Mouse (Mus musculus): ENCODE data around the gene March8. TPM values are rescaled to one million over a fixed set of nuclear protein-coding genes. Genes with fewer than 3 reads are reported as not detected.

March8 gene
- polyA plus RNA-seq (2017; shearing (Covaris generic)) = 1 to 10 TPM in 1 of 2 experiments, under 1 TPM in 1; 0.52 to 3.1 TPM

DNA sequence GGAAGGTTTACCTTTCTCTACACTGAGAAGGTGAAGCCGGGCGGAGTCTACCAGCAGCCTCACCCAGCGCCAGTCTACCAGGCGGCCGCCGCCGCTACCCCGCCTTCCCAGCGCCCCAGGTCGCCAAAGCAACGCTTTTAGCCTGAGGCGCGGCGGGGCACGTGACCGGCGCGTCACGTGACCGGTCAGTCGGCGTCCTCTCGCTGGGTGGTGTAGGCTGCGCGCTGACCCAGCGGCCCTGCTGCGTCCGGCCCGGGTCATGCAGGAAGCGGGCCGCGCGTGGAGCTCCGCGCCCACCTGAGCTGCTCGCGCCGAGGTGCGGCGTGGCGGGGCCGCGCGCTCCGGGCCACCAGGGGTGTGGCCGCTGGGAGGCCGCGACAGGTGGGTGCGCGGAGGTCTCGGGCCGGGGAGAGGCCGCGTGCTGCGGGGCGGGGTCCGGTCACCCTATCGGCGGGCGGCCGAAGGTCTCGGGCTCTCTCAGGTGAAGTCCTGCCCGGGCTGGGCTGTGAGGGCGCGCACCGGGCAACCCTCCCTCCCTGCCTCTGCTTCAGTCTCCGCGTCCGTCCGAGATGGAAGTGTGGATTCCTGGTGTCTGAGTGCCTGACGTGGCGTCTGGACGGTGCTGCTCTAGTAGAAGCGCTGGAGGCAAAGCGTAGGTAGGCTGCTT lies at the start of gene March8:
March8 (plus strand) TSS at position 190 of the 667 bp plus-strand sequence.

Other genes starting within 250 kb of the March8 start
- gene Tmcc1, start 144.5 kb upstream of the March8 start, polyA plus RNA-seq (2017; shearing (Covaris generic)) = 10 to 100 TPM; 15.8 to 17.5 TPM
- 10 to 100 TPM; 67.0 to 73.9 TPM for gene Washc2, start 130.0 kb upstream of the March8 start, polyA plus RNA-seq (2017; shearing (Covaris generic))
- 1 to 10 TPM in 1 of 2 experiments, under 1 TPM in 1; 0.32 to 1.5 TPM for gene Zfand4, start 73.8 kb upstream of the March8 start, polyA plus RNA-seq (2017; shearing (Covaris generic))
- gene Alox5, start 123.2 kb downstream of the March8 start, polyA plus RNA-seq (2017; shearing (Covaris generic)) = 1 to 10 TPM in 1 of 2 experiments, under 1 TPM in 1; 0.11 to 1.5 TPM
- not detected for gene Olfr211, start 151.1 kb downstream of the March8 start, polyA plus RNA-seq (2017; shearing (Covaris generic))
- gene Olfr212, start 168.5 kb downstream of the March8 start, polyA plus RNA-seq (2017; shearing (Covaris generic)) = under 1 TPM; 0.19 to 0.38 TPM
- gene Olfr213, start 200.4 kb downstream of the March8 start, polyA plus RNA-seq (2017; shearing (Covaris generic)) = not detected
- under 1 TPM; 0.26 to 0.35 TPM for gene Gm5580, start 213.1 kb downstream of the March8 start, polyA plus RNA-seq (2017; shearing (Covaris generic))
- under 1 TPM in 1 of 2 experiments, not detected in 1; 0.65 TPM for gene Olfr214, start 216.2 kb downstream of the March8 start, polyA plus RNA-seq (2017; shearing (Covaris generic))
- gene Olfr215, start 246.2 kb downstream of the March8 start, polyA plus RNA-seq (2017; shearing (Covaris generic)) = under 1 TPM in 1 of 2 experiments, not detected in 1; 0.40 TPM

Measured in inflammation-experienced regulatory T-cells (primary cell).